Mouse (Mus musculus) E14TG2a.4 (cell line): ENCODE data around the gene Olfr764-ps1.

Experiments
- CTCF ChIP-seq: conservative IDR thresholded peaks from 2 replicates; pipeline ENCODE4 v1.5.1; 2014; ENCODE audit warnings: low read length
- NANOG ChIP-seq: IDR thresholded peaks from 2 replicates; pipeline ENCODE4 v1.6.1; 2014; ENCODE audit warnings: borderline replicate concordance, low read length, mixed read lengths
- POU5F1 ChIP-seq: IDR thresholded peaks from 2 replicates; pipeline ENCODE4 v1.6.1; 2014; ENCODE audit warnings: low read length, borderline replicate concordance

- TF ChIP-seq CTCF (no peak), NANOG (no peak), POU5F1 (no peak)
Measured at GRCm38 (mm10) chr10:128990994-128991393, 48.7 kb downstream of the Olfr764-ps1 start.
